Mouse (Mus musculus): ENCODE data around the gene Srrt. TPM values are rescaled to one million over a fixed set of nuclear protein-coding genes. Genes with fewer than 3 reads are reported as not detected.

Gene Srrt
- 93.6 and 108 TPM in 2 replicates for polyA plus RNA-seq (2011; ENCODE audit: insufficient read length, low read depth, missing spikeins)

DNA sequence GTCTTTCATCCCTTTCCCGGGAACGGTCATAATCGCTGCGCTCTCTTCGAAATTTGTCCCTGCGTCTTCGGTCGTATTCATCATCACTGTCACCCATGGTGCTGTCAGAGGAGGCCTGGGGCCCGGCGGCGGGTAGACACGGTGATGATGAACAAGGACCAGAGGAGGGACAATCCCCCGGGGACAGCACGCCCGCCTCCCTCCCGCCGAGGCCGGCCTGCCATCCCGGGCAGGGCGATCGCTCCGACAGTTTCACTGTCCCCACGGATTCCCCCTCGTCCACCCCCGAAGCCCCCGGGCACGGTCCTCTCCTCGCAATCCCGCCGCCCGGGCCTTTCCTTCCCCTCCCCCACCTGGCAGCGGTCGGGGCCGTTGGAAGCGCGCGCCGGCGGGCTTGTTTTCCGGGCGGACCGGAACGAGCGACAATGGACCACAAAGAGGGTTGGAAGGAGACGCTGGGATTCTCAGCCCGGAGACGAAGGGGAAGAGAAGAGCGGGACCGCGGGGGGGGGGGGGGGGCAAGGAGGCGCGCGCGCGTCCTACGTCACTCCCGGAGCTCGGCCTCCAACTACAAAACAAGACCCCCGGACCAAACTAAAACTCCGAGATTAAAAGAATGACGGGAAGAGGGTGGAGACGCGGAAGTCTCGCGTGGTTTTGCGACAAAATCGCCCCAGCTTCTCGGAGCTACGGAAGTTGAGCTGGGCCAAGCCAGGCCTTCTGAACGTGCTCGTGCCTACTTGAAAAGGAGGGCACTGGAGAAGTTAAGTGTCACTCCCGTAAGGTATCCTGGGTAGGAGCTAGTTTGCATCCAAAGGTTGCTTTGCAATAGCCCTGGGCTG is at the start of gene Srrt:
Srrt (minus strand) TSS at position 604 of the 842 bp plus-strand sequence.
- Histone ChIP-seq H3K4me3 (ENCODE audit: insufficient read depth, low read length) (peak within 1 kb of the TSS; percentile 81), H3K4me1 (ENCODE audit: control insufficient read depth, insufficient read depth, low read length) (peaks cover 14% of the 10 kb centered on the region), H3K27ac (ENCODE audit: insufficient read depth, low read length) (peak within 1 kb of the TSS; percentile 79)
- no peak for TF ChIP-seq CTCF (IDR thresholded peaks at IDR 0.05; ENCODE audit: borderline replicate concordance, insufficient read depth, low read length)
- TF ChIP-seq POLR2A (IDR thresholded peaks at IDR 0.05; ENCODE audit: low read depth, low read length): peak; percentile 87

DNA sequence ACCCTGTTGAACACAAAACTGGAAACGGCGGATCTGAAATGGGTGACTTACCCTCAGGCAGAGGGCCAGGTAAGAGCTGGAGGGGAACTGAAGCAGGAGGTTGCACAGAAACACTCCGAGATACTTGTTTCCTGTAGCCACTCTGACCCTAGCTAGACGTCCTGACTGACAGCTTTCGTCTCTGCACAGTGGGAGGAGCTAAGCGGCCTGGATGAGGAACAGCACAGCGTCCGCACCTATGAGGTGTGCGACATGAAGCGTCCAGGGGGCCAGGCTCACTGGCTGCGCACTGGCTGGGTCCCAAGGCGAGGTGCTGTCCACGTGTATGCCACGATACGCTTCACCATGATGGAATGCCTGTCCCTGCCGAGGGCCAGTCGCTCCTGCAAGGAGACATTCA is 46.6 kb upstream of the Srrt start:
- TF ChIP-seq POLR2A (IDR thresholded peaks at IDR 0.05; ENCODE audit: low read depth, low read length): no peak
- no peak for TF ChIP-seq CTCF (IDR thresholded peaks at IDR 0.05; ENCODE audit: borderline replicate concordance, insufficient read depth, low read length)
- H3K27ac ChIP-seq (ENCODE audit: insufficient read depth, low read length): no peak overlapping the region
- H3K4me1 ChIP-seq (ENCODE audit: control insufficient read depth, insufficient read depth, low read length): no peaks in the 10 kb centered on the region; the same call in 1 of the 2 replicates
- H3K4me3 ChIP-seq (ENCODE audit: insufficient read depth, low read length): no peak overlapping the region

DNA sequence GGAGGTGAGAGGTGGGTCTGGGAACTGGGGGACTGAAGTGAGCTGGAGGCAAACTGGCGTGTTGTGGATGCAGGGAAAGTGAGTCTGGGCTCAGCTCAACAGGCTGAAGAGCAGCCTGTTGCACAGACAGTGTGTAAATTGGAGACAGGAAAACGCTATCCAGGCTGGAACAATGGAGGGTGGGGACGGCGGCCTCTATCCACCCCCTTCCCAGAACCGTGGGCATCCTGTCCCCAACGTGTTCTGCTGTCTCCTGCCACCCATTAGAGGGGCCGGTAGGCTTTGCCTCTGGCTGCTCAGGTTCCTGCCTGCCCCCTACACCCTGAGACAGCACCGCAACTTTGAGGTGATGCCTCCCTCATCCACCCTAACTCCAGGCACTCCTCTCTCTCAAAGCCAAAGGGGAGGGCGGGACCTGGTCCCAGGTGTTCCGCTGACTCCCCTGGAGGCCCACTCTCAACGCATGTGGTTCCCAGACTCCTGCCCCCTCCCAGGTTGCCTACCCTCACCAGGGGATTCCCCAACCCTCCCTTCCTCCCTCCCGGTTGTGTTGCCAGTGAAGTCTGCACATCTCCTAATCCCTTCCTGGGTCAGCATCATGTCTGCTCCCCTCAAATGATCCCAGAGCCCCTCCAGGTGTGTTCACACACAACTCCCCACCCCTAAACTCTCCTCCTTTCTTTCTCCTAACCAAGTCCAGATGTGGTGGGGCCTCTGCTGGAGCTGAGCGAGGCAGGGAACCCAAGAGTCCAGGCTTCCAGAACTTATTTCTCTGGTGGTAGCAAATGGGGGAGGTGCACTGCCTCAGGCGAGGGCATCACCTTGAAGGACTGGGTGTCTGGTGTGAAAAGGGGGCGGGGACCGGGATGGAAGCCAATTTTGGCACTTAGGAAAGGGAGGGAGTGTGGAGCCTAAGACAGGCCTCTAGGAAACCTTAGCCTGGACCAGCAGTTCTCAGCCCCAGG is 44.8 kb upstream of the Srrt start:
- peak overlapping the region; percentile 91 for H3K4me3 ChIP-seq (ENCODE audit: insufficient read depth, low read length)
- no peaks in the 10 kb centered on the region; the same call in 1 of the 2 replicates for H3K4me1 ChIP-seq (ENCODE audit: control insufficient read depth, insufficient read depth, low read length)

DNA sequence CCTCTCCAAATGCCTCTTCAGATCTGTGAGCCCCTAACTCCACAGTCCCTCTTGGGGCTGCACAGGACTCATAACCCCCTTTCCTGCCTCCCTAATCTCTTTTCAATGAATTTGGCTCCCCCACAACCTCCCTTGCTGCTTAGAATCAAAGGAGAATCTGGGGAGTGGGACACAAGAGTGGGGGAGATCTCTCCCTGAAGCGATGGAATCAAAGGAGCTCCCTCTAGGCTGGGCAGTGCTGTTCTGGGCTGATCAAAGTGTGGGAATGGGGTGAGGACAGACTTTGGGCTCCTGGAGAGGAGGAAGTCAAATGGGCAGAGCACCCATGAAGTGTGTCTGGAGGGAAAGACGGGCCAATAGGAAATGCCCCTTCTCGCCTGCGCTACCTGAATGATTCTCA is 43.9 kb upstream of the Srrt start:
- Histone ChIP-seq H3K27ac (ENCODE audit: insufficient read depth, low read length) (no peak overlapping the region), H3K4me3 (ENCODE audit: insufficient read depth, low read length) (peak overlapping the region; percentile 91), H3K4me1 (ENCODE audit: control insufficient read depth, insufficient read depth, low read length) (no peaks in the 10 kb centered on the region; the same call in 1 of the 2 replicates)
- TF ChIP-seq CTCF (IDR thresholded peaks at IDR 0.05; ENCODE audit: borderline replicate concordance, insufficient read depth, low read length) (no peak), POLR2A (IDR thresholded peaks at IDR 0.05; ENCODE audit: low read depth, low read length) (no peak)

More for the DNA sequence above, 44.8 kb upstream of the Srrt start:
- H3K27ac ChIP-seq (ENCODE audit: insufficient read depth, low read length): no peak overlapping the region
- TF ChIP-seq CTCF (IDR thresholded peaks at IDR 0.05; ENCODE audit: borderline replicate concordance, insufficient read depth, low read length) (no peak), POLR2A (IDR thresholded peaks at IDR 0.05; ENCODE audit: low read depth, low read length) (no peak)

DNA sequence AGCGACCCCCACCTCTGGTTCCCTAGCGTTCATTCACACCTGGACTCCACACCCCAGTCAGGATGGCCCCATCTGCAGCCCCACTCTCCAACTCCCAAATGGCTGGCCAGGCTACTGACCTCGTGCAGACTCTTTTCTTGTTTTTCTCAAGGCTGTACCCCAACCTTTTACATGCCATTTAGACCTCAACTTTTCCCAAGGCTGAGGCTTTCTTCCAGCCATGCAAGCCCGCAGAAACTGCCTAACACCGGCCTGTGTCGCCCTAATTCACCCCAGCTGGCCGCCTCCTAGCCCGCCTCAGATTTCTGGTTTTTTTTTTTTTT is 43.5 kb upstream of the Srrt start:
- Histone ChIP-seq H3K4me3 (ENCODE audit: insufficient read depth, low read length) (peak overlapping the region; percentile 91), H3K27ac (ENCODE audit: insufficient read depth, low read length) (no peak overlapping the region), H3K4me1 (ENCODE audit: control insufficient read depth, insufficient read depth, low read length) (no peaks in the 10 kb centered on the region; the same call in 1 of the 2 replicates)
- TF ChIP-seq POLR2A (IDR thresholded peaks at IDR 0.05; ENCODE audit: low read depth, low read length) (no peak; the same call in 1 of the 2 replicates), CTCF (IDR thresholded peaks at IDR 0.05; ENCODE audit: borderline replicate concordance, insufficient read depth, low read length) (no peak)

DNA sequence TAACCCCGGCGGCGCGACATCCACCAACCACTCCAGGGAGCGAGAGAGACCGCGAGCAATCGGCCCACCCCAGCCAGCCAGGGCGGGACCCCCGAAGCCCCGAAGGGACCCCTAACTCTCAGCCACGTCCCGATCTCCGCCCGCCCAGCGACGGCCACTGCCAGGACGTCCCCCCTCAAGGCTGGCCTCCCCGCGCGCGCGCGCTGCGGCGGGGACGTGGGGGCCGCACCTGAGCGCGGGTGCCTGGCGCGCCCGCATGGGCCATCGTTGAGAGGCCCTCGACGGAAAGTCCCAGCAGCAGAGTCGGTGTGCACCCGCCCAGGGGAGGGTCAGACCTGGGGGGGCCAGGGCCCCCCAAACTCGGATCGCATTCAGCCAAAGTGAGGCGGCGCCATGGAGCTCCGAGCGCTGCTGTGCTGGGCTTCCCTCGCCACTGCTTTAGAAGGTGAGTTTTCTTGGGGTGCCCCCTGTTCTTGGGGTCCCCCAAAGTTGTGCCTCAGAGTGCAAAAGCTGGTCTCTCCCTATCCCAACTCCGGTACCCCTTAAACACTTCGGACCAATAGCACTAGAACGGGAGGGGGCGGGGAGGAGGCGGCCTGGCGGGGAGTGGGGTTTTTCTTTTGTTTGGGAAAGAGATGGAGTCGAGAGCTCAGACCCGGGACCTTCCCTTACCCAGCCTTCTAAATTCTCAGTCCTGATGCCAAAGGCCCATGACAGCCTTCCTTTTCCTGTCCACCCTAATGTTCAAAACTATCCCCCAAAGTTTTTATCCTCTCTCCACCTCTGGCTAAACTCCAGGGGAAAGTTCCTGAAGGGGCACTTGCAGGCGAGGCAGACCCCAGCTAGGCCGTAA is 43.0 kb upstream of the Srrt start:
- H3K4me1 ChIP-seq (ENCODE audit: control insufficient read depth, insufficient read depth, low read length): no peaks in the 10 kb centered on the region; the same call in 1 of the 2 replicates
- TF ChIP-seq CTCF (IDR thresholded peaks at IDR 0.05; ENCODE audit: borderline replicate concordance, insufficient read depth, low read length) (no peak), POLR2A (IDR thresholded peaks at IDR 0.05; ENCODE audit: low read depth, low read length) (no peak; the same call in 1 of the 2 replicates)
- peak overlapping the region; percentile 91 for H3K4me3 ChIP-seq (ENCODE audit: insufficient read depth, low read length)
- H3K27ac ChIP-seq (ENCODE audit: insufficient read depth, low read length): peak overlapping the region; percentile 54

DNA sequence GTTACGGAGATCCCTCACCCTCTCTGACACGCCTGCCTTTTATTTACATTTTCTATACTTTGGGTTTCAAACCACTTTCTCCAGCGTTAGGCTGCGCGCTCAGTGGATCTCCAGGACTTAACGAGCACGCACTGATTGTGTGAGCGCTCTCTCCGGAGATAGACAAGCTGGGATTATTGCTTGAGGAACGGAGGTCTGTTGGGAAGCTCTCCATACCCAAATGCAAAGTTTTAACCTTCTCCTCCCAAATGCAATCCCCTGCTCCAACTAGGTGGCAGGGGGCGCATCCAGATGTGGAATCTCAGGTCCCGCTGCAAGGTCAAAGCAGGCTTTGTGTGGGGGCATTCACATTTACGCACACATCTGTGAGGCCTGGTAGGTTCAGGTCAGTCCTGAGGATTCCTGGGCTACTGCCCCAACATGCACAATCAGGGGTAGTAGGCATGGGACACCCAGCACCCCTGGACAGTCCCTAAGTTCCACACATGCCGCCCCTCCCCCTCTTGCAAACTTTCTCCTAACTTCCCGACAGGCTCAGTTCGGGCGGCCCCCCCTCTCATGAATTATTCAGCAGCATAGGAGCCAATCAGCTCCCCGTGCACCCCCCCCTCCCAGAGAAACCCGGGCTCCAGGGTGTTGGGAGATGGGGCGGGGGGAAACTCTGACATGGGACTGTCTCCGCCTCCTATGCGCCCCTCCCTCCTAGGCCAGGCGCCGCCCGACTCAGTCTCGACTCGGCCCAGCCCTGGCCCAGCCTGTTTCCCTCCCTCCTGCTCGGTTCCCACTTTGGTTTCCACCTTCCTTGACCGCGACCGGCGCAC is 42.1 kb upstream of the Srrt start, which contains the start of gene Ephb4:
Ephb4 (plus strand) TSS at position 726 of the 821 bp plus-strand sequence.
- H3K4me3 ChIP-seq (ENCODE audit: insufficient read depth, low read length): peak within 1 kb of the TSS; percentile 91
- TF ChIP-seq CTCF (IDR thresholded peaks at IDR 0.05; ENCODE audit: borderline replicate concordance, insufficient read depth, low read length) (no peak), POLR2A (IDR thresholded peaks at IDR 0.05; ENCODE audit: low read depth, low read length) (peak; percentile 94)
- H3K4me1 ChIP-seq (ENCODE audit: control insufficient read depth, insufficient read depth, low read length): no peaks in the 10 kb centered on the region; the same call in 1 of the 2 replicates
- peak within 1 kb of the TSS; percentile 54 for H3K27ac ChIP-seq (ENCODE audit: insufficient read depth, low read length)
